Mouse (Mus musculus): ENCODE measurements at regions not wholly inside any gene's neighbourhood (a gene's known extent, or its start where the extent isn't known, plus 50 kb on each side); places are given as distances from the start of the nearest gene placed in this dataset.

DNA sequence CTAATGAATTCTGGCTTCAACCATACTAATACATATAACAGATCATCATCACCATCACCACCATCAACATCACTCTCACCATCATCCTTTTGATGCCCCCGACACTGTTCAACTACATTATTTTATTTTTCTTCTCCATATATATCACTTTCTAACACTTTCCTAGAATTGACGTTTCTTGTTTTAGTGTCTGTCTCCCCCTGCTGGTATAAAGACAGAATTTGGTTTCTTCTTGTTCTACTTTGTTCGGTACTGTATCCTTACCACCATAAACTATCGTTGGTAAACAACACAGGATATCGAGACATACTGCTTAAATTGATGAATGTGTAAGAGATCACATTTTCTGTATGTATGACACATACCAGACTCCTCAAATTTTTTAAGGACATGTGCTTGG is 92.5 kb upstream of the Tab3 start:
- no peaks in the 10 kb centered on the region for H3K9me3 ChIP-seq (ENCODE audit: control insufficient read depth, low read length)
- DNase-seq (ENCODE audit: low spot score) (peak; percentile 6), ATAC-seq (ENCODE audit: low FRiP score, low read depth) (no peak)
- no peak for TF ChIP-seq POLR2A (IDR thresholded peaks at IDR 0.05; ENCODE audit: borderline replicate concordance, extremely low read depth, insufficient read depth, insufficient read length)
- no peaks in the 10 kb centered on the region for H3K4me1 ChIP-seq (ENCODE audit: control insufficient read depth, insufficient read depth, low read length)
- H3K27me3 ChIP-seq (ENCODE audit: control insufficient read depth, insufficient read depth, low read length): no peaks in the 10 kb centered on the region
- H3K9ac ChIP-seq (ENCODE audit: low read depth, low read length, severe bottlenecking): no peak overlapping the region
- no peaks in the 10 kb centered on the region for H3K36me3 ChIP-seq (ENCODE audit: control insufficient read depth, insufficient read depth, low read length)
- H3K27ac ChIP-seq (replicated peaks; ENCODE audit: low read depth, low read length): no peak overlapping the region
- 36% methylated on average over 5 of the region's 5 CpGs for WGBS
- no peak overlapping the region for H3K4me3 ChIP-seq (replicated peaks; ENCODE audit: low read length)
- no peak overlapping the region for H3K4me2 ChIP-seq (replicated peaks; ENCODE audit: low read depth, low read length, severe bottlenecking)

DNA sequence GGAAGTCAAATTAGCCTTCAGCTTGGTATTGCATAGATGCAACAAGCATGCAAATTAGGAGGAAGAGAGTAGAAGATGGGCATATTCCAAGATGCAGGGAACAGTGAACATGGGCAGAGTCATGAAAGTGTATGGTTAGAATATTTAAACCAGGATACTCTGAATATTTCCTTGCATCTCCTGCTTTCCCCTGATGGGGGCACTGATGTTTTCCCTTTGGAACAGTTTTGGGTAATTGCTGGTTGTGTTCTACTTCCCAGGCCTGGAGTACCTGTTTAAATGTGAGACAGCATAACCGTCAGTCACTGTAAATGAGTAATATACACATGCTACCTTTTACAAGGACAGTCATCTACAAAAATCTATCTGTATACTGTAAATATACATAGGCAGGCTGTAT is 76.9 kb upstream of the Tab3 start:
- Histone ChIP-seq H3K9me3 (ENCODE audit: control insufficient read depth, low read length) (no peaks in the 10 kb centered on the region), H3K27ac (replicated peaks; ENCODE audit: low read depth, low read length) (no peak overlapping the region), H3K27me3 (ENCODE audit: control insufficient read depth, insufficient read depth, low read length) (no peaks in the 10 kb centered on the region), H3K9ac (ENCODE audit: low read depth, low read length, severe bottlenecking) (no peak overlapping the region), H3K36me3 (ENCODE audit: control insufficient read depth, insufficient read depth, low read length) (no peaks in the 10 kb centered on the region), H3K4me2 (replicated peaks; ENCODE audit: low read depth, low read length, severe bottlenecking) (no peak overlapping the region), H3K4me3 (replicated peaks; ENCODE audit: low read length) (no peak overlapping the region), H3K4me1 (ENCODE audit: control insufficient read depth, insufficient read depth, low read length) (no peaks in the 10 kb centered on the region)
- DNase-seq (ENCODE audit: low spot score): no peak
- no peak for TF ChIP-seq POLR2A (IDR thresholded peaks at IDR 0.05; ENCODE audit: borderline replicate concordance, extremely low read depth, insufficient read depth, insufficient read length)
- WGBS: 73% methylated on average over 1 of the region's 1 CpGs
- no peak for ATAC-seq (ENCODE audit: low FRiP score, low read depth)
